Mouse (Mus musculus) forebrain, postnatal 0 days (tissue): ENCODE results near the gene Erlec1. TPM values are rescaled to one million over a fixed set of nuclear protein-coding genes. Genes with fewer than 3 reads are reported as not detected.

Experiments
- ATAC-seq: fragments of 200-750 bp; cut with Nextera tagmentation; 2 replicates; pipeline ENCODE4 v1.8.0; 2017; ENCODE audit warnings: mild to moderate bottlenecking, moderate library complexity
- DNase-seq: peaks from one replicate; pipeline ENCODE4 v3.0.0-alpha.2; 2015
- H3K27ac ChIP-seq: fragments of 300-500 bp; sonication (generic); 2 replicates; pipeline ENCODE4 v1.5.1; 2014; ENCODE audit warnings: low read depth, mild to moderate bottlenecking, antibody characterized with exemption, low read length, moderate library complexity, mixed read lengths
- H3K27me3 ChIP-seq: fragments of 300-500 bp; sonication (generic); 2 replicates; pipeline ENCODE4 v1.6.1; 2014; ENCODE audit warnings: mild to moderate bottlenecking, low read length, mixed read lengths; ENCODE audit not compliant: insufficient read depth
- H3K36me3 ChIP-seq: fragments of 300-500 bp; sonication (generic); 2 replicates; pipeline ENCODE4 v1.6.1; 2014; ENCODE audit warnings: mild to moderate bottlenecking, moderate library complexity; ENCODE audit not compliant: insufficient read depth
- H3K4me1 ChIP-seq: fragments of 300-500 bp; sonication (generic); 2 replicates; pipeline ENCODE4 v1.6.1; 2014; ENCODE audit warnings: antibody characterized with exemption; ENCODE audit not compliant: insufficient read depth
- H3K4me2 ChIP-seq: fragments of 300-500 bp; sonication (generic); 2 replicates; pipeline ENCODE4 v1.6.1; 2014; ENCODE audit warnings: low read depth, mild to moderate bottlenecking, moderate library complexity
- H3K4me3 ChIP-seq: fragments of 300-500 bp; sonication (generic); 2 replicates; pipeline ENCODE4 v1.5.1; 2014; ENCODE audit warnings: low read depth, low read length, mixed read lengths
- H3K9ac ChIP-seq: fragments of 300-500 bp; sonication (generic); 2 replicates; pipeline ENCODE4 v1.6.1; 2014; ENCODE audit warnings: mild to moderate bottlenecking
- H3K9me3 ChIP-seq: fragments of 300-500 bp; sonication (generic); 2 replicates; pipeline ENCODE4 v1.6.1; 2016; ENCODE audit warnings: low read length
- CTCF ChIP-seq: sonication (generic); IDR thresholded peaks from 2 replicates; pipeline ENCODE4 v1.5.1; 2016; ENCODE audit warnings: antibody characterized with exemption, control low read depth, low read depth
- WGBS: fragments of 180-500 bp; shearing (Covaris S2); extraction: QIAGEN DNeasy Blood & Tissue Kit; methylation state at CpG from one replicate; pipeline ENCODE4 v1.1.7; 2014; 5-methylcytosine and 5-hydroxymethylcytosine counted together
- polyA plus RNA-seq: library from polyadenylated mRNA; unstranded; fragments of >200 nt; fragmentation: Nextera tagmentation; extraction: Ambion mirVana; gene quantifications from 2 replicates; pipeline ENCODE4 v1.2.1, GENCODE M21; 2015
- total RNA-seq: library from RNA; depleted of rRNA; stranded (reverse); fragments of >200 nt; gene quantifications from 2 replicates; pipeline ENCODE4 v1.2.3, GENCODE M21; 2014; rRNA removed

Gene Erlec1
- total RNA-seq (9.7 and 13.7 TPM in 2 replicates), polyA plus RNA-seq (8.6 and 9.1 TPM in 2 replicates)

DNA sequence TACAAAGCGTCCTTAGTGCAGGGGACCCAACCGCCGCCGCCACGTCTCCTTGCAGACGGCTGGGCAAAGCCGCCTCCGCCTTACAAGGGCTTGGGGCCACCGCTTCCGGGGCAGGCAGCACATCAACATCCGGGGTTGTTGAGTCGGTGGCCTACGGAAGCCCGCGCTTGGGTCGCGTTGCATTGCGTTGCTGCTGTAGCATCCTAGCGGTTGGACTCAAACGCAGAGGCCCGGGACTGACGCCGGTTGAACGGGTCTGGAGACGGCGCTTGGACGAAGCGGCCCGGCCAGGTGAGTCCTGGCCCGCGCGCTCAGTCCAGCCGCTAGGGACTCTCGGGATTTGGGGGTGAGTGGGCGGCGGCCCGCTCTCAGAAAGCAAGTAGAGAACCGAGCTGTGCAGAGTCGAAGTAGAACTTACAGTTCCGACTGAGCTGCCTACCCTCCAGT lies at the start of gene Erlec1:
TSS of gene Erlec1 (minus strand) at position 57 of the 447 bp plus-strand sequence.
- ATAC-seq (peak; percentile 100), DNase-seq (peak; percentile 94)
- H3K9me3 ChIP-seq: peaks cover 9% of the 10 kb centered on the region; the same call in 1 of the 2 replicates
- WGBS: under 1% methylated on average over 40 of the region's 40 CpGs
- peaks cover 4% of the 10 kb centered on the region; the same call in 1 of the 2 replicates for H3K36me3 ChIP-seq
- peak within 1 kb of the TSS; percentile 72 for H3K4me2 ChIP-seq
- peak within 1 kb of the TSS; percentile 79 for H3K27ac ChIP-seq
- TF ChIP-seq CTCF: peak; percentile 53
- peak within 1 kb of the TSS; percentile 64 for H3K4me3 ChIP-seq
- no peaks in the 10 kb centered on the region for H3K27me3 ChIP-seq
- H3K9ac ChIP-seq: peak within 1 kb of the TSS; percentile 78
- no peaks in the 10 kb centered on the region; the same call in 1 of the 2 replicates for H3K4me1 ChIP-seq

DNA sequence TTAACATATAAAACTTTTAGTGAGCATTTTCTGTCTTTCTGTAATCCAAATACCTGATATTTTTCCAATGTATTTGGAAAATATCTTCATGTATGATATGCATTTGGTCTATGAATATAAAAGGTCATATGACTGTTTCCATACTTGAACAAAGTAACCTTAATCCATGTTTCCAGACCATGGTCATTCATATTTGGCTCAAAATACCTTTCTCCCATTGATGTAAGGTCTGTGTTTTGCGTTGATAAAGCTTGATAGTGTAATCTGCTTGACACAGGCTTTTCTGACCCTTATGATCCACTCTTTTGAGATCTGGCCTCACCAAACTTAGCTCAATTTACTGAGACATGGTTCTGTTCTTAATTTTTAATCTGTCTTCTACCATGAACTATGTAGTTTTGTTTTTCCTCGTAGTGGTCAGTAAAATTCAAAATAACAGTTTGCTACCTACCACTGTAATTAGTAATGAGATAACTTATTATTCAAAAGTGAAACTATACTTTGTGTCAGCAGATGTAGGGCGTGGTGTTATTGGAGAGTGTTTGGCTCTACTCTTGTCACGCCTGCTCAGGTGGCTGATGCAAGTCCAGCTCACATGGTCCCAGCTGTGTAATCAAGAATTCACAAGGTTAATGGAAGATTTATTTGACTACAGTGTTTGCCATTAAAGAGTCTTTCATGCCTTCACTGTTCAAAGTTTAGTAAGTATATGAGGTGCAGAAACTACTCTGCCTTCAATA lies 47.2 kb upstream of the Erlec1 start:
- Histone ChIP-seq H3K9me3 (no peaks in the 10 kb centered on the region), H3K4me3 (no peak overlapping the region), H3K27me3 (no peaks in the 10 kb centered on the region), H3K4me2 (no peak overlapping the region), H3K36me3 (no peaks in the 10 kb centered on the region), H3K27ac (no peak overlapping the region), H3K4me1 (no peaks in the 10 kb centered on the region), H3K9ac (no peak overlapping the region)
- TF ChIP-seq CTCF: no peak
- WGBS: 93% methylated on average over 4 of the region's 4 CpGs
- ATAC-seq (no peak), DNase-seq (no peak)

DNA sequence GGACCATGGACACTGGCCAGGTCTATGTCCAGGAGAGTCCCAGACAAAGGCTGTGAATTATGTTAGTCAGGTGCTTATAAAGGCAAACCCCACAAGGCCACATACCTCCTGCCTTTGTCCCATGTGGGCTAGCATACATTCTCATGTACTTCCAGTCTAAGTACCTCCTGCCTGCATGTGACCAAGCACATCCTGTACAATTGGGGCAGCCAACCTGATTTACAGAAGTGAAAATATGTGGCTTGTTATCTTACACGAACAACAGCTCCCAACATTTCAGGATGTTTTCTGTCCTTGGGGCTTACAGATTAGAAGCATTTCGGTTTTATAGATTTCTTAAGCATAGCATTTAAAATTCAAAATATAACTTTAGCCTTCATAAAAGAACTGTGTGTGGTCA lies 45.9 kb upstream of the Erlec1 start:
- ATAC-seq (no peak), DNase-seq (no peak)
- Histone ChIP-seq H3K9ac (no peak overlapping the region), H3K4me2 (no peak overlapping the region), H3K4me3 (no peak overlapping the region), H3K36me3 (no peaks in the 10 kb centered on the region), H3K27ac (no peak overlapping the region), H3K9me3 (no peaks in the 10 kb centered on the region), H3K27me3 (no peaks in the 10 kb centered on the region), H3K4me1 (no peaks in the 10 kb centered on the region)
- 91% methylated on average over 2 of the region's 2 CpGs for WGBS
- TF ChIP-seq CTCF: no peak

DNA sequence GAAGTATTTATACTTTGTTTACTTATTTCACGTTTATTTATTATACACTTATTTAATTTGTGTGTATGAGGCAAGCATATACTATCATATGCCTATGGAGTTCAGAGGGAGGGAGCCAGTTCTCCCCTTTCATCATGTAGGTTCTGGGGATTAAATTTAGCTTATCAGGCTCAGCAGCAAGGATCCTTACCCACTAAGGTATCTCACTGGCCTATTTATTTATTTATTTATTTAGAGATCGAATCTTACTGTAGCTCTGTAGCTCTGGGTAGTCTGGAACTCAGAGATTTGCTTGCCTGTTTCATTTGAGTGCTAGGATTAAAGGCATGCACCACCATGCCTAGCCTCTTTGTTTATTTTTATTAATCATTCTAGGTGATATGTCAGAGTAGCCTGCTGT lies 44.6 kb upstream of the Erlec1 start:
- no peak for TF ChIP-seq CTCF
- H3K27me3 ChIP-seq: no peaks in the 10 kb centered on the region
- WGBS: 92% methylated on average over 2 of the region's 2 CpGs
- ATAC-seq (no peak), DNase-seq (no peak)
- no peaks in the 10 kb centered on the region for H3K4me1 ChIP-seq
- H3K4me2 ChIP-seq: no peak overlapping the region
- no peaks in the 10 kb centered on the region for H3K9me3 ChIP-seq
- no peak overlapping the region for H3K4me3 ChIP-seq
- H3K36me3 ChIP-seq: no peaks in the 10 kb centered on the region
- H3K27ac ChIP-seq: no peak overlapping the region
- H3K9ac ChIP-seq: no peak overlapping the region

DNA sequence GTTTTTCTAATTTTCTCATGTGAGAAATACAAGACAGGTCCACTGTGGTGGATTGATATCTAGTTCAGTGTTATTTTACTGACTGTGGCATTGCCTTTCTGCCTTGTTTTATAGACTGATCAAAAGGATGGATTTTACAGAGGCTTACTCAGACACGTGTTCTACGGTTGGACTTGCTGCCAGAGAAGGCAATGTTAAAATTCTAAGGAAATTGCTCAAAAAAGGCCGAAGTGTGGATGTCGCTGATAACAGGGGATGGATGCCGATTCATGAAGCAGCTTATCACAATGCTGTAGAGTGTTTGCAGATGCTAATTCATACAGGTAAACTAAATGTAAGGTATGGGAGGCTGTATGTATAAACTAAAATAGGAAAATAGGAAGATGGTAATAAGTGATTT lies 44.1 kb upstream of the Erlec1 start:
- DNase-seq (no peak), ATAC-seq (no peak)
- WGBS: 92% methylated on average over 5 of the region's 5 CpGs
- Histone ChIP-seq H3K27me3 (no peaks in the 10 kb centered on the region), H3K27ac (no peak overlapping the region), H3K4me3 (no peak overlapping the region), H3K9ac (no peak overlapping the region), H3K9me3 (no peaks in the 10 kb centered on the region), H3K4me2 (no peak overlapping the region), H3K36me3 (no peaks in the 10 kb centered on the region), H3K4me1 (no peaks in the 10 kb centered on the region)
- no peak for TF ChIP-seq CTCF

DNA sequence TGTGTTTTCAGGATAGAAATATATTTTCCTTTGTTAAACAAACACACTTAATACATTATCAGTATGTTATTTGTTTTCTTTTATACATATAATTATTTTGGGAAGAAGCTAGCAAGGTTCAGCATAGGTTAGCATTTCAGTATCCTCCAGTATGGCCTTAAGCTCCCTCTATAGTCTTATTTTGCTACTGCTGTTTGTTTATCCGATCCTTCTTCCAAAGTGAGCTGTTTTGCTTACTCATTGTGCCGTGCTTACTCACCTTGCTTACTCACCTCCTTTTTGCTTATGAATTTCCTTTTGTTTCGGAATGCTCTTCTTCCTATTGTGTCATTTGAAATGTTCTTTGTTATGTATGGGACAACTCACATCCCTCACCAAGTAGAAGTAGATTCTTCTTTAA lies 42.5 kb upstream of the Erlec1 start:
- DNase-seq (no peak), ATAC-seq (no peak)
- no peak for TF ChIP-seq CTCF
- 89% methylated on average over 3 of the region's 3 CpGs for WGBS
- no peaks in the 10 kb centered on the region for H3K4me1 ChIP-seq
- H3K4me3 ChIP-seq: no peak overlapping the region
- H3K9ac ChIP-seq: no peak overlapping the region
- no peak overlapping the region for H3K4me2 ChIP-seq
- no peaks in the 10 kb centered on the region for H3K36me3 ChIP-seq
- no peaks in the 10 kb centered on the region for H3K27me3 ChIP-seq
- no peak overlapping the region for H3K27ac ChIP-seq
- H3K9me3 ChIP-seq: no peaks in the 10 kb centered on the region

DNA sequence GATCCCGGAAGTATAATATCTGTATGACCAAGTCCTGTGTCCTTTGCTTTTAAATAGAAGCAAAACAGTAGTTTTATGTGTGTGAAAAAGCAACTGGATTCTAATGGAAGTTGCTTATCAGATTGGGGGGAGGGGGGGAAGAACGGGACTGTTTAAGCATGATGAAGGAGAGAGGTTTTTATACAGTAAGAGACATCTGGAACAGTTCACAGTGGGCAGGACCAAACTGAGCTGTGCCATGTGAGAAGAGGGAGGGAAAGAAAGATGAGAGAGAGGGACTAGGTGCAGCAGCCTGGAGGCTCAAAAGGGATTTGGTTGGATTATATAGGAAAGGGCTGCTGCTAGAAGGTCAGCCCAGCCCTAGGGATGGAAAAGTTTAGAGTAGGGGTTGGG lies 32.5 kb upstream of the Erlec1 start:
- H3K4me1 ChIP-seq: no peaks in the 10 kb centered on the region
- H3K4me2 ChIP-seq: peak overlapping the region; percentile 71
- no peaks in the 10 kb centered on the region for H3K27me3 ChIP-seq
- no peaks in the 10 kb centered on the region for H3K9me3 ChIP-seq
- ATAC-seq (peak; percentile 72), DNase-seq (no peak)
- 0% methylated on average over 2 of the region's 2 CpGs for WGBS
- H3K4me3 ChIP-seq: peak overlapping the region; percentile 70
- no peaks in the 10 kb centered on the region for H3K36me3 ChIP-seq
- TF ChIP-seq CTCF: no peak
- peak overlapping the region; percentile 77 for H3K9ac ChIP-seq
- H3K27ac ChIP-seq: peak overlapping the region; percentile 77
